Mouse (Mus musculus) hindbrain, embryonic 13.5 days (tissue): ENCODE results near the gene Artn. TPM values are rescaled to one million over a fixed set of nuclear protein-coding genes. Genes with fewer than 3 reads are reported as not detected.
A peak's percentile ranks its signal among the peaks of the same experiment; 100 is the strongest.

Experiments used
- ATAC-seq: fragments of 200-750 bp; cut with Nextera tagmentation; 2 replicates; pipeline ENCODE4 v1.8.0; 2017; ENCODE audit warnings: moderate TSS enrichment; ENCODE audit not compliant: low FRiP score
- H3K27ac ChIP-seq: fragments of 300-500 bp; sonication (generic); 2 replicates; pipeline ENCODE4 v1.5.1; 2015; ENCODE audit warnings: inconsistent platforms, mild to moderate bottlenecking, moderate library complexity
- H3K27me3 ChIP-seq: fragments of 300-500 bp; sonication (generic); 2 replicates; pipeline ENCODE4 v1.6.1; 2015; ENCODE audit warnings: mild to moderate bottlenecking, inconsistent platforms
- H3K36me3 ChIP-seq: fragments of 300-500 bp; sonication (generic); 2 replicates; pipeline ENCODE4 v1.6.1; 2015; ENCODE audit warnings: mild to moderate bottlenecking, inconsistent platforms
- H3K4me1 ChIP-seq: fragments of 300-500 bp; sonication (generic); replicated peaks from 2 replicates; pipeline ENCODE4 v1.6.1; 2015; ENCODE audit warnings: inconsistent platforms
- H3K4me2 ChIP-seq: fragments of 300-500 bp; sonication (generic); 2 replicates; pipeline ENCODE4 v1.6.1; 2015; ENCODE audit warnings: inconsistent platforms, mild to moderate bottlenecking, moderate library complexity
- H3K4me3 ChIP-seq: fragments of 300-500 bp; sonication (generic); 2 replicates; pipeline ENCODE4 v1.5.1; 2015; ENCODE audit warnings: mild to moderate bottlenecking, inconsistent platforms
- H3K9ac ChIP-seq: fragments of 300-500 bp; sonication (generic); 2 replicates; pipeline ENCODE4 v1.6.1; 2015; ENCODE audit warnings: mild to moderate bottlenecking, inconsistent platforms
- H3K9me3 ChIP-seq: fragments of 300-500 bp; sonication (generic); 2 replicates; pipeline ENCODE4 v1.6.1; 2016; ENCODE audit warnings: inconsistent platforms
- WGBS: fragments of 180-500 bp; shearing (Covaris S2); methylation state at CpG from one replicate; pipeline ENCODE4 v1.1.7; 2015; 5-methylcytosine and 5-hydroxymethylcytosine counted together
- polyA plus RNA-seq: library from polyadenylated mRNA; unstranded; fragments of >200 nt; fragmentation: Nextera tagmentation; extraction: Ambion mirVana; gene quantifications from 2 replicates; pipeline ENCODE4 v1.2.1, GENCODE M21; 2015

The Artn gene
- polyA plus RNA-seq, 1 experiment from 2014 or later = 0.84 TPM

- ATAC-seq = no peak
- H3K27me3 ChIP-seq = no peaks in the 10 kb centered on the region
- H3K4me3 ChIP-seq = no peak overlapping the region
- WGBS = 93% methylated on average over 10 of the region's 10 CpGs
- H3K4me1 ChIP-seq = peaks cover 23% of the 10 kb centered on the region
- H3K4me2 ChIP-seq = no peak overlapping the region
- H3K9me3 ChIP-seq = no peaks in the 10 kb centered on the region
- peaks cover 77% of the 10 kb centered on the region for H3K36me3 ChIP-seq
- no peak overlapping the region for H3K27ac ChIP-seq
- H3K9ac ChIP-seq = no peak overlapping the region
Observed at GRCm38 (mm10) chr4:117904094-117904493, 25.5 kb downstream of the Artn start.

DNA sequence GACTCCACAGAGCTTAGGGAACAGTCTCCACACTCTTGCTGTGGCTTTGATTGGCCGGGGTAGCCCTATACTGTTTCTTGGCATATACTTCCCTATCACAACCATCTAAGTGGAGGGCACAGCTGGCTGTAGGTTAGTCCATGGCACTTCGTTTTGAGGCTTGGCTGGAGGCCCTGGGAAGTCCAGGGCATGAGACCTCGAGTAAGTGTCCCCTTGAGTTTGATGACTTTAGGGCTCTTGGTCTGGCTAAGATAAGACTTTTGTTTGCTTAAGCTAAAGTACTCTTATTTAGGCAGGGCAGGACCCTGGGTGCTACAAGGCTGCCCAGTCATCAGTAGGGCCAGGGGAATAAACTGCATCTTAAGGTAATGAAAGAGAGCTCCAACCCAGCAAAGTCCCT is 31.5 kb downstream of the Artn start:
- Histone ChIP-seq H3K9me3 (no peaks in the 10 kb centered on the region), H3K27me3 (no peaks in the 10 kb centered on the region), H3K4me1 (no peaks in the 10 kb centered on the region), H3K27ac (no peak overlapping the region), H3K36me3 (peaks cover 92% of the 10 kb centered on the region), H3K4me3 (no peak overlapping the region), H3K9ac (no peak overlapping the region), H3K4me2 (no peak overlapping the region)
- 92% methylated on average over 3 of the region's 3 CpGs for WGBS
- ATAC-seq = no peak

- no peak overlapping the region for H3K4me3 ChIP-seq
- H3K4me2 ChIP-seq = no peak overlapping the region
- H3K36me3 ChIP-seq = peaks cover 71% of the 10 kb centered on the region
- ATAC-seq = no peak
- 94% methylated on average over 6 of the region's 6 CpGs for WGBS
- no peaks in the 10 kb centered on the region for H3K9me3 ChIP-seq
- H3K9ac ChIP-seq = no peak overlapping the region
- no peaks in the 10 kb centered on the region for H3K27me3 ChIP-seq
- no peak overlapping the region for H3K27ac ChIP-seq
- H3K4me1 ChIP-seq = peaks cover 5% of the 10 kb centered on the region
Observed at GRCm38 (mm10) chr4:117896031-117896430, 33.5 kb downstream of the Artn start.

- Histone ChIP-seq H3K27me3 (no peaks in the 10 kb centered on the region), H3K9me3 (no peaks in the 10 kb centered on the region), H3K4me3 (no peak overlapping the region), H3K36me3 (peaks cover 66% of the 10 kb centered on the region), H3K27ac (no peak overlapping the region), H3K4me2 (no peak overlapping the region), H3K9ac (no peak overlapping the region), H3K4me1 (peaks cover 11% of the 10 kb centered on the region)
- no peak for ATAC-seq
- WGBS = 83% methylated on average over 7 of the region's 7 CpGs
Observed at GRCm38 (mm10) chr4:117895339-117895738, 34.2 kb downstream of the Artn start.

DNA sequence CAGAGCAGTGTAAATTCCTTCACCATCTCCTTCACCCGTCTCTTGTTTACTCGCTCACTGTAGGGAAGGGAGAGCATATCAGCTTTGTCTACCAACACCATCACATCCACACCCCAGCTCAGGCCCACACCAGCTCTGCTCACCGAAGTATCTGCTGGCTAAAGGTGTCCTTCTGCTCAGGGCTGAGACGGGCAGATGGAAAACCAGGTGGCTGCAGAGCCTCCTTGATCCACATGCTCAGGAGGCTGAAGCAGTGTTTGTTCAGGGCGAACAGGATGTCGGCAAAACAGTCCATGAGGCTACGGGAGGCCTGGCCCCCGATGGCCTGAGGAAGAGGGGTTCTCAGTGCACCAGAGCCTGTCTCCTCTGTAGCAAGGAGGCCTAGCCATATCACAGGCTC is 35.0 kb downstream of the Artn start:
- H3K4me2 ChIP-seq = no peak overlapping the region
- H3K9me3 ChIP-seq = no peaks in the 10 kb centered on the region
- H3K36me3 ChIP-seq = peaks cover 66% of the 10 kb centered on the region
- WGBS = 94% methylated on average over 8 of the region's 8 CpGs
- no peak for ATAC-seq
- peaks cover 12% of the 10 kb centered on the region for H3K4me1 ChIP-seq
- no peak overlapping the region for H3K27ac ChIP-seq
- H3K9ac ChIP-seq = no peak overlapping the region
- no peaks in the 10 kb centered on the region for H3K27me3 ChIP-seq
- no peak overlapping the region for H3K4me3 ChIP-seq

GRCm38 (mm10) chr4:117893376-117893775 is 36.2 kb downstream of the Artn start:
- no peaks in the 10 kb centered on the region for H3K9me3 ChIP-seq
- H3K36me3 ChIP-seq = peaks cover 60% of the 10 kb centered on the region
- H3K4me1 ChIP-seq = peaks cover 12% of the 10 kb centered on the region
- H3K27ac ChIP-seq = no peak overlapping the region
- no peak overlapping the region for H3K9ac ChIP-seq
- no peak for ATAC-seq
- H3K4me3 ChIP-seq = no peak overlapping the region
- 27% methylated on average over 9 of the region's 9 CpGs for WGBS
- no peak overlapping the region for H3K4me2 ChIP-seq
- no peaks in the 10 kb centered on the region for H3K27me3 ChIP-seq

DNA sequence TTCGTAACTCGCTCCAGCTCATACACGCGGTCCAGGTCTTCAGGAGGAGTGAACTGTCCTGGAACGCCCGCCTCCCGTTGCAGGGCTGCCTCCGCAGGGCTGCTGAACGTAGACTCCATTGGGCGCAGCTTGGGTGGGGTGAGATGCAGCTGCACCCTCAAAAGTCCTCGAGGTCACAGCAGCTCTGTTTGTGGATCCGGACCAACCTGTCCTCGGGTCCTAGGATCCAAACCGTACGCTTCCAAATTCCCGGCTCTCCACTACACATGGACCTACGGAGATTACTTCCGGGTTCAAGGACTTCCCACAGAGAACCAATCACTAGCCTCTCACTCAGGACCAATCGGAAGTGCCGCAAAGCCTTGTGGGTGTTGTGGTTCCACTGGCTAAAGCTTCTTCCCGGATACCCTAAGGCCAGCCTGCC is 37.8 kb downstream of the Artn start, which contains the start of gene Dph2:
Gene Dph2 (minus strand): TSS at position 295 of the 424 bp plus-strand sequence.
- no peaks in the 10 kb centered on the region for H3K27me3 ChIP-seq
- no peaks in the 10 kb centered on the region for H3K9me3 ChIP-seq
- peak within 1 kb of the TSS; percentile 73 for H3K4me3 ChIP-seq
- H3K4me1 ChIP-seq = peaks cover 18% of the 10 kb centered on the region
- no peak within 1 kb of the TSS for H3K27ac ChIP-seq
- peak; percentile 83 for ATAC-seq
- peak within 1 kb of the TSS; percentile 71 for H3K9ac ChIP-seq
- peak within 1 kb of the TSS; percentile 92 for H3K4me2 ChIP-seq
- WGBS = under 1% methylated on average over 21 of the region's 21 CpGs
- peaks cover 45% of the 10 kb centered on the region for H3K36me3 ChIP-seq

GRCm38 (mm10) chr4:117890750-117891149 is 38.8 kb downstream of the Artn start:
- peaks cover 28% of the 10 kb centered on the region for H3K4me1 ChIP-seq
- no peaks in the 10 kb centered on the region for H3K27me3 ChIP-seq
- peak overlapping the region; percentile 73 for H3K4me3 ChIP-seq
- no peak overlapping the region for H3K27ac ChIP-seq
- H3K9ac ChIP-seq = no peak overlapping the region
- 60% methylated on average over 8 of the region's 8 CpGs for WGBS
- no peak for ATAC-seq
- H3K36me3 ChIP-seq = peaks cover 39% of the 10 kb centered on the region
- H3K9me3 ChIP-seq = no peaks in the 10 kb centered on the region
- peak overlapping the region; percentile 92 for H3K4me2 ChIP-seq

GRCm38 (mm10) chr4:117890031-117890430 is 39.5 kb downstream of the Artn start:
- no peak for ATAC-seq
- H3K27me3 ChIP-seq = no peaks in the 10 kb centered on the region
- 94% methylated on average over 14 of the region's 14 CpGs for WGBS

GRCm38 (mm10) chr4:117889471-117889870 is 40.1 kb downstream of the Artn start:
- H3K9me3 ChIP-seq = no peaks in the 10 kb centered on the region
- no peak for ATAC-seq
- H3K36me3 ChIP-seq = peaks cover 39% of the 10 kb centered on the region
- H3K27me3 ChIP-seq = no peaks in the 10 kb centered on the region
- H3K27ac ChIP-seq = no peak overlapping the region
- WGBS = 95% methylated on average over 15 of the region's 15 CpGs
- no peak overlapping the region for H3K4me3 ChIP-seq
- no peak overlapping the region for H3K4me2 ChIP-seq
- peaks cover 39% of the 10 kb centered on the region for H3K4me1 ChIP-seq
- no peak overlapping the region for H3K9ac ChIP-seq

More at GRCm38 (mm10) chr4:117890031-117890430, 39.5 kb downstream of the Artn start:
- Histone ChIP-seq H3K36me3 (peaks cover 39% of the 10 kb centered on the region), H3K4me2 (no peak overlapping the region), H3K9me3 (no peaks in the 10 kb centered on the region), H3K27ac (no peak overlapping the region), H3K9ac (no peak overlapping the region), H3K4me1 (peaks cover 33% of the 10 kb centered on the region), H3K4me3 (0 out of 2 replicates have a peak overlapping the region, but pooled peaks have one; percentile 73)

DNA sequence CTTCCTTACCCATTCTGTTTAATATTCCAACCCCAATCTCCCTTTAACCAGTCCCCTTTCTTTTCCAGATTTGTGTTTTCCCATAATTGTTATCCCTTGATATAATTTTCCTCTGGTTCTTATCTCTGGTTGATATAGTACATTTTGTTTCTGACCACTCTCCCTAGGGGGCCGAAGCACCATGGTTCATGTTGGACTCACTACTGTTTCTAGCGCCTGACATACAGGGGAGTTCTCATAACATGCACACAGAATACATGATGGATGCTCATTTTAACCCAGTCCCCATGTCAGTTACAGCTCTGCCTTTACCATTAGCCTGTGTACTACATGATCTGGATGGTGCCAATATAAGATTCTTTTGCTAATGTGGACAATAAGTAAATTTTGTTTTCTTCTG is 41.6 kb downstream of the Artn start:
- H3K27me3 ChIP-seq = no peaks in the 10 kb centered on the region
- no peaks in the 10 kb centered on the region for H3K9me3 ChIP-seq
- peaks cover 49% of the 10 kb centered on the region for H3K4me1 ChIP-seq
- WGBS = 73% methylated on average over 2 of the region's 2 CpGs
- no peak overlapping the region for H3K27ac ChIP-seq
- H3K4me3 ChIP-seq = peak overlapping the region; percentile 92
- ATAC-seq = no peak
- peak overlapping the region; percentile 97 for H3K9ac ChIP-seq
- H3K36me3 ChIP-seq = peaks cover 37% of the 10 kb centered on the region
- peak overlapping the region; percentile 91 for H3K4me2 ChIP-seq

GRCm38 (mm10) chr4:117887133-117887532 is 42.4 kb downstream of the Artn start, which contains the start of gene Atp6v0b:
Gene Atp6v0b, minus strand, starts transcription at chr4:117887333.
- peak; percentile 79 for ATAC-seq
- no peaks in the 10 kb centered on the region for H3K9me3 ChIP-seq
- peaks cover 37% of the 10 kb centered on the region for H3K36me3 ChIP-seq
- under 1% methylated on average over 37 of the region's 37 CpGs for WGBS
- peak within 1 kb of the TSS; percentile 91 for H3K4me2 ChIP-seq
- H3K27ac ChIP-seq = peak within 1 kb of the TSS; percentile 71
- peaks cover 55% of the 10 kb centered on the region for H3K4me1 ChIP-seq
- H3K9ac ChIP-seq = peak within 1 kb of the TSS; percentile 97
- H3K27me3 ChIP-seq = no peaks in the 10 kb centered on the region
- peak within 1 kb of the TSS; percentile 92 for H3K4me3 ChIP-seq

GRCm38 (mm10) chr4:117886644-117887043 is 42.9 kb downstream of the Artn start:
- Histone ChIP-seq H3K9me3 (no peaks in the 10 kb centered on the region), H3K4me2 (peak overlapping the region; percentile 91), H3K36me3 (peaks cover 37% of the 10 kb centered on the region), H3K4me3 (peak overlapping the region; percentile 92), H3K9ac (peak overlapping the region; percentile 97), H3K4me1 (peaks cover 60% of the 10 kb centered on the region), H3K27me3 (no peaks in the 10 kb centered on the region), H3K27ac (peak overlapping the region; percentile 71)
- ATAC-seq = no peak
- WGBS = 2% methylated on average over 23 of the region's 24 CpGs
